Mouse (Mus musculus): ENCODE measurements at regions not wholly inside any gene's neighbourhood (a gene's known extent, or its start where the extent isn't known, plus 50 kb on each side); places are given as distances from the start of the nearest gene placed in this dataset.

GRCm38 (mm10) chr14:105010742-105011141 lies 166.4 kb downstream of the Rbm26 start:
- TF ChIP-seq EP300 (IDR thresholded peaks at IDR 0.05; ENCODE audit: insufficient read depth, low read depth, low read length), result no peak
- TF ChIP-seq CTCF (IDR thresholded peaks at IDR 0.05; ENCODE audit: low read depth, low read length), result no peak
- no peak for TF ChIP-seq POLR2A (IDR thresholded peaks at IDR 0.05; ENCODE audit: insufficient read depth, low read length)
- Histone ChIP-seq H3K4me1 (ENCODE audit: control insufficient read depth, insufficient read depth, low read length) (no peaks in the 10 kb centered on the region), H3K27ac (ENCODE audit: insufficient read depth, low read length) (no peak overlapping the region), H3K27me3 (ENCODE audit: control insufficient read depth, insufficient read depth, low read length, poor library complexity, severe bottlenecking) (no peaks in the 10 kb centered on the region; the same call in 1 of the 2 replicates), H3K4me3 (ENCODE audit: low read depth, low read length) (no peak overlapping the region), H3K9ac (ENCODE audit: low read depth, poor library complexity, severe bottlenecking) (no peak overlapping the region), H3K9me3 (replicated peaks; ENCODE audit: control insufficient read depth, insufficient read depth, low read length, poor library complexity, severe bottlenecking) (no peaks in the 10 kb centered on the region), H3K36me3 (ENCODE audit: control insufficient read depth, insufficient read depth, low read length, poor library complexity, severe bottlenecking) (no peaks in the 10 kb centered on the region)

GRCm38 (mm10) chr14:105008331-105008730 lies 168.8 kb downstream of the Rbm26 start:
- no peaks in the 10 kb centered on the region for H3K4me1 ChIP-seq (ENCODE audit: control insufficient read depth, insufficient read depth, low read length)
- no peak overlapping the region for H3K4me3 ChIP-seq (ENCODE audit: low read depth, low read length)
- TF ChIP-seq POLR2A (IDR thresholded peaks at IDR 0.05; ENCODE audit: insufficient read depth, low read length) (no peak), CTCF (IDR thresholded peaks at IDR 0.05; ENCODE audit: low read depth, low read length) (no peak), EP300 (IDR thresholded peaks at IDR 0.05; ENCODE audit: insufficient read depth, low read depth, low read length) (no peak)
- no peaks in the 10 kb centered on the region; the same call in 1 of the 2 replicates for H3K27me3 ChIP-seq (ENCODE audit: control insufficient read depth, insufficient read depth, low read length, poor library complexity, severe bottlenecking)
- H3K9ac ChIP-seq (ENCODE audit: low read depth, poor library complexity, severe bottlenecking), result no peak overlapping the region
- H3K36me3 ChIP-seq (ENCODE audit: control insufficient read depth, insufficient read depth, low read length, poor library complexity, severe bottlenecking), result no peaks in the 10 kb centered on the region
- no peaks in the 10 kb centered on the region for H3K9me3 ChIP-seq (replicated peaks; ENCODE audit: control insufficient read depth, insufficient read depth, low read length, poor library complexity, severe bottlenecking)
- H3K27ac ChIP-seq (ENCODE audit: insufficient read depth, low read length), result no peak overlapping the region

- Histone ChIP-seq H3K9me3 (replicated peaks; ENCODE audit: control insufficient read depth, insufficient read depth, low read length, poor library complexity, severe bottlenecking) (no peaks in the 10 kb centered on the region), H3K36me3 (ENCODE audit: control insufficient read depth, insufficient read depth, low read length, poor library complexity, severe bottlenecking) (no peaks in the 10 kb centered on the region), H3K4me3 (ENCODE audit: low read depth, low read length) (no peak overlapping the region), H3K27me3 (ENCODE audit: control insufficient read depth, insufficient read depth, low read length, poor library complexity, severe bottlenecking) (no peaks in the 10 kb centered on the region), H3K27ac (ENCODE audit: insufficient read depth, low read length) (no peak overlapping the region), H3K9ac (ENCODE audit: low read depth, poor library complexity, severe bottlenecking) (no peak overlapping the region), H3K4me1 (ENCODE audit: control insufficient read depth, insufficient read depth, low read length) (no peaks in the 10 kb centered on the region)
- TF ChIP-seq POLR2A (IDR thresholded peaks at IDR 0.05; ENCODE audit: insufficient read depth, low read length), result no peak
- no peak for TF ChIP-seq CTCF (IDR thresholded peaks at IDR 0.05; ENCODE audit: low read depth, low read length)
- TF ChIP-seq EP300 (IDR thresholded peaks at IDR 0.05; ENCODE audit: insufficient read depth, low read depth, low read length), result no peak
These were observed 183.1 kb downstream of the Rbm26 start for GRCm38 (mm10) chr14:104994066-104994465.

GRCm38 (mm10) chr14:104966046-104966445 lies 211.1 kb downstream of the Rbm26 start:
- H3K4me1 ChIP-seq (ENCODE audit: control insufficient read depth, insufficient read depth, low read length), result no peaks in the 10 kb centered on the region
- TF ChIP-seq POLR2A (IDR thresholded peaks at IDR 0.05; ENCODE audit: insufficient read depth, low read length), result no peak
- no peak for TF ChIP-seq CTCF (IDR thresholded peaks at IDR 0.05; ENCODE audit: low read depth, low read length)
- no peak for TF ChIP-seq EP300 (IDR thresholded peaks at IDR 0.05; ENCODE audit: insufficient read depth, low read depth, low read length)
- no peak overlapping the region for H3K9ac ChIP-seq (ENCODE audit: low read depth, poor library complexity, severe bottlenecking)
- H3K4me3 ChIP-seq (ENCODE audit: low read depth, low read length), result no peak overlapping the region
- no peaks in the 10 kb centered on the region for H3K9me3 ChIP-seq (replicated peaks; ENCODE audit: control insufficient read depth, insufficient read depth, low read length, poor library complexity, severe bottlenecking)
- H3K36me3 ChIP-seq (ENCODE audit: control insufficient read depth, insufficient read depth, low read length, poor library complexity, severe bottlenecking), result no peaks in the 10 kb centered on the region
- H3K27ac ChIP-seq (ENCODE audit: insufficient read depth, low read length), result no peak overlapping the region
- H3K27me3 ChIP-seq (ENCODE audit: control insufficient read depth, insufficient read depth, low read length, poor library complexity, severe bottlenecking), result no peaks in the 10 kb centered on the region

GRCm38 (mm10) chr14:104943450-104943849 lies 233.7 kb downstream of the Rbm26 start:
- Histone ChIP-seq H3K9ac (ENCODE audit: low read depth, poor library complexity, severe bottlenecking) (no peak overlapping the region), H3K27ac (ENCODE audit: insufficient read depth, low read length) (no peak overlapping the region), H3K4me3 (ENCODE audit: low read depth, low read length) (no peak overlapping the region), H3K36me3 (ENCODE audit: control insufficient read depth, insufficient read depth, low read length, poor library complexity, severe bottlenecking) (no peaks in the 10 kb centered on the region), H3K27me3 (ENCODE audit: control insufficient read depth, insufficient read depth, low read length, poor library complexity, severe bottlenecking) (no peaks in the 10 kb centered on the region; the same call in 1 of the 2 replicates), H3K4me1 (ENCODE audit: control insufficient read depth, insufficient read depth, low read length) (no peaks in the 10 kb centered on the region), H3K9me3 (replicated peaks; ENCODE audit: control insufficient read depth, insufficient read depth, low read length, poor library complexity, severe bottlenecking) (no peaks in the 10 kb centered on the region)
- TF ChIP-seq CTCF (IDR thresholded peaks at IDR 0.05; ENCODE audit: low read depth, low read length) (no peak), EP300 (IDR thresholded peaks at IDR 0.05; ENCODE audit: insufficient read depth, low read depth, low read length) (no peak), POLR2A (IDR thresholded peaks at IDR 0.05; ENCODE audit: insufficient read depth, low read length) (no peak)

GRCm38 (mm10) chr14:104939961-104940360 lies 237.2 kb downstream of the Rbm26 start:
- TF ChIP-seq POLR2A (IDR thresholded peaks at IDR 0.05; ENCODE audit: insufficient read depth, low read length) (no peak), EP300 (IDR thresholded peaks at IDR 0.05; ENCODE audit: insufficient read depth, low read depth, low read length) (no peak), CTCF (IDR thresholded peaks at IDR 0.05; ENCODE audit: low read depth, low read length) (no peak)
- no peaks in the 10 kb centered on the region; the same call in 1 of the 2 replicates for H3K27me3 ChIP-seq (ENCODE audit: control insufficient read depth, insufficient read depth, low read length, poor library complexity, severe bottlenecking)
- H3K9me3 ChIP-seq (replicated peaks; ENCODE audit: control insufficient read depth, insufficient read depth, low read length, poor library complexity, severe bottlenecking), result no peaks in the 10 kb centered on the region
- no peaks in the 10 kb centered on the region for H3K36me3 ChIP-seq (ENCODE audit: control insufficient read depth, insufficient read depth, low read length, poor library complexity, severe bottlenecking)
- no peak overlapping the region for H3K4me3 ChIP-seq (ENCODE audit: low read depth, low read length)
- H3K27ac ChIP-seq (ENCODE audit: insufficient read depth, low read length), result no peak overlapping the region
- no peaks in the 10 kb centered on the region for H3K4me1 ChIP-seq (ENCODE audit: control insufficient read depth, insufficient read depth, low read length)
- H3K9ac ChIP-seq (ENCODE audit: low read depth, poor library complexity, severe bottlenecking), result no peak overlapping the region
